Mouse (Mus musculus) forebrain, postnatal 0 days (tissue): Measurements from ENCODE around the gene Dut. TPM values are rescaled to one million over a fixed set of nuclear protein-coding genes. Genes with fewer than 3 reads are reported as not detected.

ENCODE experiments used
- ATAC-seq: fragments of 200-750 bp; cut with Nextera tagmentation; 2 replicates; pipeline ENCODE4 v1.8.0; 2017; ENCODE audit warnings: mild to moderate bottlenecking, moderate library complexity
- DNase-seq: peaks from one replicate; pipeline ENCODE4 v3.0.0-alpha.2; 2015
- H3K27ac ChIP-seq: fragments of 300-500 bp; sonication (generic); 2 replicates; pipeline ENCODE4 v1.5.1; 2014; ENCODE audit warnings: low read depth, mild to moderate bottlenecking, antibody characterized with exemption, low read length, moderate library complexity, mixed read lengths
- H3K27me3 ChIP-seq: fragments of 300-500 bp; sonication (generic); 2 replicates; pipeline ENCODE4 v1.6.1; 2014; ENCODE audit warnings: mild to moderate bottlenecking, low read length, mixed read lengths; ENCODE audit not compliant: insufficient read depth
- H3K36me3 ChIP-seq: fragments of 300-500 bp; sonication (generic); 2 replicates; pipeline ENCODE4 v1.6.1; 2014; ENCODE audit warnings: mild to moderate bottlenecking, moderate library complexity; ENCODE audit not compliant: insufficient read depth
- H3K4me1 ChIP-seq: fragments of 300-500 bp; sonication (generic); 2 replicates; pipeline ENCODE4 v1.6.1; 2014; ENCODE audit warnings: antibody characterized with exemption; ENCODE audit not compliant: insufficient read depth
- H3K4me2 ChIP-seq: fragments of 300-500 bp; sonication (generic); 2 replicates; pipeline ENCODE4 v1.6.1; 2014; ENCODE audit warnings: low read depth, mild to moderate bottlenecking, moderate library complexity
- H3K4me3 ChIP-seq: fragments of 300-500 bp; sonication (generic); 2 replicates; pipeline ENCODE4 v1.5.1; 2014; ENCODE audit warnings: low read depth, low read length, mixed read lengths
- H3K9ac ChIP-seq: fragments of 300-500 bp; sonication (generic); 2 replicates; pipeline ENCODE4 v1.6.1; 2014; ENCODE audit warnings: mild to moderate bottlenecking
- H3K9me3 ChIP-seq: fragments of 300-500 bp; sonication (generic); 2 replicates; pipeline ENCODE4 v1.6.1; 2016; ENCODE audit warnings: low read length
- CTCF ChIP-seq: sonication (generic); IDR thresholded peaks from 2 replicates; pipeline ENCODE4 v1.5.1; 2016; ENCODE audit warnings: antibody characterized with exemption, control low read depth, low read depth
- WGBS: fragments of 180-500 bp; shearing (Covaris S2); extraction: QIAGEN DNeasy Blood & Tissue Kit; methylation state at CpG from one replicate; pipeline ENCODE4 v1.1.7; 2014; 5-methylcytosine and 5-hydroxymethylcytosine counted together
- polyA plus RNA-seq: library from polyadenylated mRNA; unstranded; fragments of >200 nt; fragmentation: Nextera tagmentation; extraction: Ambion mirVana; gene quantifications from 2 replicates; pipeline ENCODE4 v1.2.1, GENCODE M21; 2015
- total RNA-seq: library from RNA; depleted of rRNA; stranded (reverse); fragments of >200 nt; gene quantifications from 2 replicates; pipeline ENCODE4 v1.2.3, GENCODE M21; 2014; rRNA removed

The Dut gene
- 48.6 and 50.3 TPM in 2 replicates for total RNA-seq
- 89.8 and 96.3 TPM in 2 replicates for polyA plus RNA-seq

DNA sequence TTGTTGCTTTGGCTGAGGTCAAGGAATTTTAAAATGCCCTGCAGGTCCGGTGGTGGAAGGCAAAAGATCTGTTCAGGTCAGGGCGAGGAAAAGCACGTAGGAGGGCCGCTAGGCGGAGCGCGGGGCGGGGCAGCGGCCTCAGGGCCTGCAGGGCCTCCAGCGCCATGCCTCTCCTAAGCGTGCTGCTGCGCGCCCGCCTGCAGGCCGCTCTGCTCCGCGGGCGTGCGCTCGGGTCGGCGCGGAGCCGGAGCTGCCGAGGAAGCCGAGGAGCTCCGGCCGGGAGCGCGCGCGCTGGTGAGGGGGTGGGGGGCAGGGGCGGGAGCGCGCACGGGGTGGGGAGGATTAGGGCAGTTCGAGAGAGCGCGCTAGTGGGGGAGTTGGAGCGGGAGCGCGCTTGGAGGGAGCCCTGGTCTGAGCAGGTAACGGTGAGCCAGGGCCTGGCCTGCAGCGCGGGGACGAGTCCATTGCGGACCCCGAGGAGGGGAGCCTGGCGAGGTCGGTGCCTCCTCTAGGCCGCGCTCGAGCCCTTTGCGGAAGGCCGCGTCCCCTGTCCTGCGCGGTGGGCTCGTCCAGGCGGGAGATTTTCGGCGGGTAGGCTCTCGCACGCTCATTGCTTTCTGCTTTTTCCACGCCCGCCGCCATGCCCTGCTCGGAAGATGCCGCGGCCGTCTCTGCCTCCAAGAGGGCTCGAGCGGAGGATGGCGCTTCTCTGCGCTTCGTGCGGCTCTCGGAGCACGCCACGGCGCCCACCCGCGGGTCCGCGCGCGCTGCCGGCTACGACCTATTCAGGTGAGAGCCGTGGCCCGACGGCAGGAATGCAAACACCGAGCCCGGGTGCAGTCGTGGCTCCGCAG, at the start of gene Dut:
TSS of gene Dut (plus strand) at position 83 of the 854 bp plus-strand sequence.
- Histone ChIP-seq H3K27ac (peak within 1 kb of the TSS; percentile 90), H3K36me3 (no peaks in the 10 kb centered on the region), H3K4me3 (peak within 1 kb of the TSS; percentile 50), H3K4me2 (peak within 1 kb of the TSS; percentile 56), H3K4me1 (0 out of 2 replicates have a peak, but pooled peaks cover 3% of the 10 kb centered on the region), H3K27me3 (no peaks in the 10 kb centered on the region), H3K9me3 (no peaks in the 10 kb centered on the region), H3K9ac (peak within 1 kb of the TSS; percentile 63)
- DNase-seq, result peak; percentile 94
- under 1% methylated on average over 92 of the region's 96 CpGs for WGBS
- peak; percentile 43 for TF ChIP-seq CTCF
- ATAC-seq, result peak; percentile 97

DNA sequence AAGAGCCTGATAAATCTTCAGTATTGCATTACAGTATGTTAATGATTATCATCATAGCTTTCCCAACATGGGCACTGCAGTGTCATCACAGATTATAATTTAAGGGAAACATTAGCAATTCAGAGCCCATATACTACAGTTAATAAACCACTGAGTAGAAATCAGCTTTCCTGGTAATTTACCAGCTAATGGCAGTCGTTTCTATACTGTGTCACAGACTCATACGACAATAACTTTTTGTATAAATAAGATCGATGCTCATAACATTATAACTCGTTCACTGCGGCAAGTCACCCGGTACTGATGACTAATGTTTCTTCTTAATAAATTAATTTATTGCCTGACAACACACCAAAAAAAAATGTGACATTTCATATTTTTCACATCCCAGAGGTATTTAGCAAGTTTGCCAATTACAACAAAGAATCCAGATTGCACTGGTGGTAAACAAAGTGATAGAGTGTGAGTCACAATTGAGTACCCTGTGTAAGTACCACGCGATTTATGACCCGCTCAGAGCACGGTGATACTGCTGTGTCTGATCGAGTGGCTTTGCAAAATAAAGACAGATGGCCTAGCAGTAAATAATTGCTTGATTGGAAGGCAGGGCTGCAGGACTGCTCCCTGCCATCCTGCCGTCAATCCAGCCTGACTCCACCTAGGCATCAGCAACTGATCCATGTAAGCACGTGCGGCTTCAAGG, 37.9 kb upstream of the Dut start:
- DNase-seq, result peak; percentile 11
- H3K4me1 ChIP-seq, result no peaks in the 10 kb centered on the region

GRCm38 (mm10) chr2:125211831-125212510, 35.0 kb upstream of the Dut start:
- no peaks in the 10 kb centered on the region for H3K4me1 ChIP-seq
- no peaks in the 10 kb centered on the region for H3K36me3 ChIP-seq
- H3K9ac ChIP-seq, result no peak overlapping the region
- no peak for TF ChIP-seq CTCF
- no peak for DNase-seq
- no peak overlapping the region for H3K4me2 ChIP-seq
- H3K27me3 ChIP-seq, result no peaks in the 10 kb centered on the region
- H3K4me3 ChIP-seq, result no peak overlapping the region
- no peak overlapping the region for H3K27ac ChIP-seq
- 59% methylated on average over 10 of the region's 10 CpGs for WGBS
- H3K9me3 ChIP-seq, result no peaks in the 10 kb centered on the region
- no peak for ATAC-seq

More for the DNA sequence above, 37.9 kb upstream of the Dut start:
- H3K27me3 ChIP-seq, result no peaks in the 10 kb centered on the region
- no peaks in the 10 kb centered on the region for H3K36me3 ChIP-seq
- no peak overlapping the region for H3K4me2 ChIP-seq
- H3K4me3 ChIP-seq, result no peak overlapping the region
- no peak overlapping the region for H3K27ac ChIP-seq
- H3K9ac ChIP-seq, result no peak overlapping the region
- TF ChIP-seq CTCF, result no peak
- no peaks in the 10 kb centered on the region for H3K9me3 ChIP-seq
- WGBS, result 53% methylated on average over 14 of the region's 14 CpGs
- ATAC-seq, result peak; percentile 84

- Histone ChIP-seq H3K9ac (no peak overlapping the region), H3K4me1 (no peaks in the 10 kb centered on the region), H3K4me3 (no peak overlapping the region), H3K36me3 (no peaks in the 10 kb centered on the region), H3K27me3 (no peaks in the 10 kb centered on the region), H3K4me2 (no peak overlapping the region), H3K9me3 (no peaks in the 10 kb centered on the region), H3K27ac (no peak overlapping the region)
- peak; percentile 58 for ATAC-seq
- 5% methylated on average over 3 of the region's 3 CpGs for WGBS
- DNase-seq, result peak; percentile 90
- TF ChIP-seq CTCF, result peak; percentile 88
Measured at GRCm38 (mm10) chr2:125214592-125214991, 32.4 kb upstream of the Dut start.

DNA sequence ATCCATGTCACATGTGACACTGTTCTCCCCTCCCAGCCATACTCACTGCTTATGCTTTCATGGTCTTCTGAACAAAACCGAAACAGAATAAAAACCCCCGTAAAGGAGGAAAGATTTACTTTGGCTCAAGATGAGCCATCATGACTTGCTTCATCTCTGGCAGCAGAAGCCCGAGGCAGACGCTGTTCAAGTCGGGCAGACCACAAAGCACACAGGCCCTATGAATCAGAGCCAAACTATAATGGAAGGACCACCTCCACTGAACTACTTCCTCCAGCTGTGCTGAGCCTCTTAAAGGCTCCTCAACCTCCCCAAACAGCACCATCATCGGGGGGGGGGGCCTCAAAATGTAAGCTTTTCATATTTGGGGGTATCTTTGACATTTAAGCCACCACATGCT, 29.7 kb upstream of the Dut start:
- 66% methylated on average over 6 of the region's 6 CpGs for WGBS
- TF ChIP-seq CTCF, result no peak
- Histone ChIP-seq H3K27me3 (no peaks in the 10 kb centered on the region), H3K9ac (no peak overlapping the region), H3K9me3 (no peaks in the 10 kb centered on the region), H3K4me1 (no peaks in the 10 kb centered on the region), H3K27ac (no peak overlapping the region), H3K36me3 (no peaks in the 10 kb centered on the region), H3K4me3 (no peak overlapping the region), H3K4me2 (no peak overlapping the region)
- ATAC-seq (no peak), DNase-seq (no peak)

- H3K4me1 ChIP-seq, result no peaks in the 10 kb centered on the region
- no peak overlapping the region for H3K9ac ChIP-seq
- H3K9me3 ChIP-seq, result no peaks in the 10 kb centered on the region
- H3K27ac ChIP-seq, result no peak overlapping the region
- 87% methylated on average over 1 of the region's 1 CpGs for WGBS
- no peaks in the 10 kb centered on the region for H3K27me3 ChIP-seq
- no peak for ATAC-seq
- no peak overlapping the region for H3K4me3 ChIP-seq
- H3K36me3 ChIP-seq, result no peaks in the 10 kb centered on the region
- no peak overlapping the region for H3K4me2 ChIP-seq
- no peak for TF ChIP-seq CTCF
- no peak for DNase-seq
Measured at GRCm38 (mm10) chr2:125218566-125218965, 28.4 kb upstream of the Dut start.
